Mouse (Mus musculus): Measurements from ENCODE around the gene Tigar. TPM values are rescaled to one million over a fixed set of nuclear protein-coding genes. Genes with fewer than 3 reads are reported as not detected.

Gene Tigar
- polyA plus RNA-seq, 1 experiment from 2014 or later: 0.24 TPM

DNA sequence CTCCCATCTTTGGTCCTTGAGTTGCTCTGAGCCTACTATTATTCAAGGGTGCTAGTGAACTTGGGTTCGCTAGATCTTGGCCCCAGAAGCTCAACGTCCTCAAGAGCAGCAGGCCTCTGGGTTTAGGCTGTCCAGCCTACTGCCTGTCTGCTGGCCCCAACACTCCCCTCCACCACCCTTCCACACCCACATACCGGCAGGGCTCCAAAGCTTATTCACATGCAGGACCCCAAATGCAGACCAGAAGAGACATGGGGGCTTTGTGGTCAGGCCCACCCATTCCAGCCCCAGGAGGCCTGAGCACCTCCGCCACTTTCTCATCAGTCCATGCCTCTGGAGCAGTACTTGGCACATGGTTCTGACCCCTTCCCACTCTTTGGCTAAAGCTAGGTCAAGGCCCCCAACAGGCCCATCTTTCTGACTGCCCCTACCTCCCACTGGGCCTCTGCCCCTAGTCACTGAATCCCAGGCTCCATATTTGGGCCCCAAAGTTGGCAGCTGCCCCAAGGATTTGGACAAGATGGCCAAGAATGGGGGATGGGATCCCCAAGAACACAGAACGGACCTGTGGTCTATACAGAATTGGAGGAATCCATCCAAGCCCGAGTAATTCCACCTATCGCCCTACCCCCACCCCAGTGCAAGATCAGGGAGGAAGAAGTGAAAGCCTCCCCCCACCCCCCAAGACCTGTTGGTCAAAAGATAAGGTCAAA lies 34.4 kb upstream of the Tigar start:
- H3K36me3 ChIP-seq (ENCODE audit: control insufficient read depth, insufficient read depth): no peaks in the 10 kb centered on the region
- no peak for ATAC-seq (ENCODE audit: low read depth)
- H3K9ac ChIP-seq (ENCODE audit: low read depth, low read length): no peak overlapping the region
- H3K4me3 ChIP-seq (ENCODE audit: low read depth, low read length): no peak overlapping the region
- no peaks in the 10 kb centered on the region for H3K9me3 ChIP-seq (replicated peaks; ENCODE audit: control insufficient read depth, low read length)
- WGBS (ENCODE audit: insufficient replicate concordance): 60% methylated on average over 7 of the region's 7 CpGs
- H3K4me1 ChIP-seq (ENCODE audit: control insufficient read depth, low read depth, low read length): peaks cover 13% of the 10 kb centered on the region; the same call in 1 of the 2 replicates
- H3K27me3 ChIP-seq (ENCODE audit: control insufficient read depth, insufficient read depth, low read depth, low read length): peaks cover 10% of the 10 kb centered on the region
- no peak overlapping the region for H3K27ac ChIP-seq (ENCODE audit: low read length)
- no peak overlapping the region for H3K4me2 ChIP-seq (ENCODE audit: low read depth, low read length)

DNA sequence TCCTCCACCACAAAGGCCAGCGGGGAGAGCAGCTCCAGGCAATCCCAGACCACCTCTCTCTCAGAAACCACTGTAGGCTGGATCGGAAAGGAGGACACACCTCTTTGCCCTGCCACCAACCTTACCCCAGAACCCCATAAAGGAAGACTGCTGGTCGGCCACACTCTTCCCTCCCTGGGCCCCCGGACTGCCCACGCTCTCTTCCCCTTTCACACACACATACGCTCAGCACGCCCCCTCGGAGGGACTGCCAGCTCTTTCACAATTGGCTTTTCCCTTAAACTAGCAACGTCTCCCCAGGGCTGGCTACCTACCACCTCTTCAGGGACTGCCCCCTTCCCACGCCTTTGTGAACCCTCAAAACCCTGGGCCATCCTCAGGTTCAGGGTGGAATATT lies 33.8 kb upstream of the Tigar start:
- Histone ChIP-seq H3K4me1 (ENCODE audit: control insufficient read depth, low read depth, low read length) (peaks cover 13% of the 10 kb centered on the region; the same call in 1 of the 2 replicates), H3K9ac (ENCODE audit: low read depth, low read length) (no peak overlapping the region), H3K4me3 (ENCODE audit: low read depth, low read length) (no peak overlapping the region), H3K4me2 (ENCODE audit: low read depth, low read length) (no peak overlapping the region), H3K36me3 (ENCODE audit: control insufficient read depth, insufficient read depth) (no peaks in the 10 kb centered on the region), H3K27ac (ENCODE audit: low read length) (no peak overlapping the region), H3K9me3 (replicated peaks; ENCODE audit: control insufficient read depth, low read length) (no peaks in the 10 kb centered on the region), H3K27me3 (ENCODE audit: control insufficient read depth, insufficient read depth, low read depth, low read length) (peaks cover 4% of the 10 kb centered on the region)
- 40% methylated on average over 10 of the region's 10 CpGs for WGBS (ENCODE audit: insufficient replicate concordance)
- no peak for ATAC-seq (ENCODE audit: low read depth)

DNA sequence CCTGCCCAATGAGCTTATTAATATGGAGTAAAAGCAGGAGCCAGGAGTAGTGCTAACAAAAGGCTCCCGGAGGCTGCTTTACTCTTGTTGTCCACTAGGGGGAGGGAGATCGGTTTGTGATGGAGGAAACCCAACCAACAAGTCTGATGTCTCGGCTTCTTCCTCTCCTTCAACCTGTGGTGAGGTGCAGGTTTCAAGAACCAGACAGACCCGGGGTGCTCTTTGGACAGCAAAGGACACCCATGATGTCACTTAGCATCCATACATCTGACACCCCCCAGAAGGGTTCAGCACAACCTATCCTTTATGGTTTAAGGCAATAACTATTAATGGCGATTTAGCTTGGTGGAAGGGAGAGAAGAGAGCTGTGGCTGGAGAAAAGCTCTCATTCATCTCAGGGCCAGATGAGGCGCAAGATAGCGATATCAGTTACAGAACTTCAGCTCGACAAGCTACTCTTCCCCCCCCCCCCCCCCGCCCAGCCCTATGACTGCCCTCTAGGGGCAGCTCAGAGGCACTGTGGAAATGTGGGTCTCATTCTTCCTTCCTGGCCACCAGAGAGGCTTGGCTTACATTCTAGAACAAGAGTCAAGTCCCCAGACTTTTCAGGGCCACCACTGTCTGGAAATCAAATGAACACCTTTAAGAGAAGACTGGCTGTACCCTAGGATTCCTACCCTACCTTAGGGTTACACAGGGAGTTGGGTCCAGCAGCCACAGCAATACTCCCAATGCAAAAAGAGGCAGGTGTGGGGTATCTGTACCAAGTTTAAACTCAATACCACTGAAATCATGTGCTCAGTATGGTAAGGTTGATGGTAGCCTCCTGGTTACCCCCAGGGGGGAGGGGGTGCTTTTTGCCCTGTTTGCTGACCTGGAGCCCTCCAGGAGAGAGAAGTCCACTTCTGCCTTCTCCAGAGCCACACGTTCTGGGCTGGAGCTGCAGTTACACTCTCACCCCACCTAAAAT lies 33.1 kb upstream of the Tigar start:
- peak overlapping the region; percentile 19; the same call in 1 of the 2 replicates for H3K4me2 ChIP-seq (ENCODE audit: low read depth, low read length)
- ATAC-seq (ENCODE audit: low read depth): peak; percentile 56
- no peaks in the 10 kb centered on the region for H3K27me3 ChIP-seq (ENCODE audit: control insufficient read depth, insufficient read depth, low read depth, low read length)
- H3K27ac ChIP-seq (ENCODE audit: low read length): no peak overlapping the region
- no peak overlapping the region for H3K9ac ChIP-seq (ENCODE audit: low read depth, low read length)
- peaks cover 13% of the 10 kb centered on the region; the same call in 1 of the 2 replicates for H3K4me1 ChIP-seq (ENCODE audit: control insufficient read depth, low read depth, low read length)
- WGBS (ENCODE audit: insufficient replicate concordance): 11% methylated on average over 9 of the region's 10 CpGs
- H3K4me3 ChIP-seq (ENCODE audit: low read depth, low read length): no peak overlapping the region; the same call in 1 of the 2 replicates
- no peaks in the 10 kb centered on the region for H3K9me3 ChIP-seq (replicated peaks; ENCODE audit: control insufficient read depth, low read length)
- H3K36me3 ChIP-seq (ENCODE audit: control insufficient read depth, insufficient read depth): no peaks in the 10 kb centered on the region

DNA sequence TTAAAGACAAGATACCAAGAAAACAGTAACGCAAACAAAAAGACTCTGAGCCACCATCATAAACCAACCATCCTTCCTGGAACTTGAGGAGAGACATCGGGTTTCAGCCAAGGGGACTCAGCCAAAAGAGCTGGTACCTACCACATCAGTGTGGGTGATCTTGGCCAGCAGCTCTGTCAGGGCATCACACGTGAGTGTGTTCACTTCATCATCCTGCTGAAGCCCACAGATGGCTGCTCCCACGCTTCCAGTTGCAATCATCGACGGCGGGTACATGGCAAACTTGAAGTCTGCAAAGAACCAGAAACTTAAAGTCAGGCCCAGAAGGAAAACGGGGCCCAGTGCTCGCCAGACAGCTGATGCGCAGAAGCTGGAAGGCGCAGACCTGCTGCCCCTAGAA lies 29.6 kb upstream of the Tigar start:
- Histone ChIP-seq H3K4me1 (ENCODE audit: control insufficient read depth, low read depth, low read length) (peaks cover 5% of the 10 kb centered on the region; the same call in 1 of the 2 replicates), H3K36me3 (ENCODE audit: control insufficient read depth, insufficient read depth) (no peaks in the 10 kb centered on the region), H3K4me3 (ENCODE audit: low read depth, low read length) (no peak overlapping the region), H3K4me2 (ENCODE audit: low read depth, low read length) (no peak overlapping the region), H3K27ac (ENCODE audit: low read length) (no peak overlapping the region), H3K9ac (ENCODE audit: low read depth, low read length) (no peak overlapping the region), H3K9me3 (replicated peaks; ENCODE audit: control insufficient read depth, low read length) (no peaks in the 10 kb centered on the region), H3K27me3 (ENCODE audit: control insufficient read depth, insufficient read depth, low read depth, low read length) (no peaks in the 10 kb centered on the region)
- WGBS (ENCODE audit: insufficient replicate concordance): 79% methylated on average over 11 of the region's 11 CpGs
- no peak for ATAC-seq (ENCODE audit: low read depth)

DNA sequence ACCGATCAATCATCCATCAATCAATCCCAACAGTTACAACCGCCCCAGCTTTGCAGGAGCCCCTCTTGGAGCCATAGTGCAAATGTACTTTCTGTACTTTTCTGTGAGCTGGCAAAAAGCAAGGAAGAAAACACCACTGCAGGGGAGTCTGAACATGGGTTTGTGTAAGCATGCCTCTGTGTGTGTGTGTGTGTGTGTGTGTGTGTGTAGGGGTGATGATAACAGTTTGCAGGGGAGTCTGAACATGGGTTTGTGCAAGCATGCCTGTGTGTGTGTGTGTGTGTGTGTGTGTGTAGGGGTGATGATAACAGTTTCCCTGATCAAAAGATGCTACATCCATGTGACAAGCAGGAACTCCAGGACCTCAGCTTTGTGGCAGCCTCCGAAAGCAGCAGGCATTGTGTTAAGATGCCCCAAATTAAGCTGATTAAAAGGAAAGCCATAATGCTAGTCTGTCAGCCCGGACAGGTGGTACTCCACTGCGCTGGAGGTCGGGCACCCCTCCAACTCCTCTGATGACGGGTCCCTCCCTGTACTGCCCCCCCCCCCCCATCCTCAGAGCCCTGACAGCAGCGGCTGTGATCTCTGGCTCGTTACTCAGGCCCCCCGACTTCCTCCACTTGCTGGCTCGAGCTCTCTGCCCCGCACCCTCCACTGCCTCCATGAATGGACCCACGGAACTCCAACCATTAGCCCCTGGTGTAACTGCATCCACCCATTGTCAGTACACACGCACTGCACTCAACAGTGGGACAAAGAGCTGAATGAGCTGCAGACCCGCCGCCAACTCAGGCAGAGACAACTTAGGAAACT lies 24.3 kb upstream of the Tigar start:
- H3K9me3 ChIP-seq (replicated peaks; ENCODE audit: control insufficient read depth, low read length): no peaks in the 10 kb centered on the region
- ATAC-seq (ENCODE audit: low read depth): no peak
- no peak overlapping the region for H3K9ac ChIP-seq (ENCODE audit: low read depth, low read length)
- no peaks in the 10 kb centered on the region for H3K27me3 ChIP-seq (ENCODE audit: control insufficient read depth, insufficient read depth, low read depth, low read length)
- no peak overlapping the region for H3K4me2 ChIP-seq (ENCODE audit: low read depth, low read length)
- H3K27ac ChIP-seq (ENCODE audit: low read length): no peak overlapping the region
- H3K36me3 ChIP-seq (ENCODE audit: control insufficient read depth, insufficient read depth): no peaks in the 10 kb centered on the region
- H3K4me1 ChIP-seq (ENCODE audit: control insufficient read depth, low read depth, low read length): no peaks in the 10 kb centered on the region
- no peak overlapping the region for H3K4me3 ChIP-seq (ENCODE audit: low read depth, low read length)
- WGBS (ENCODE audit: insufficient replicate concordance): 70% methylated on average over 16 of the region's 16 CpGs

DNA sequence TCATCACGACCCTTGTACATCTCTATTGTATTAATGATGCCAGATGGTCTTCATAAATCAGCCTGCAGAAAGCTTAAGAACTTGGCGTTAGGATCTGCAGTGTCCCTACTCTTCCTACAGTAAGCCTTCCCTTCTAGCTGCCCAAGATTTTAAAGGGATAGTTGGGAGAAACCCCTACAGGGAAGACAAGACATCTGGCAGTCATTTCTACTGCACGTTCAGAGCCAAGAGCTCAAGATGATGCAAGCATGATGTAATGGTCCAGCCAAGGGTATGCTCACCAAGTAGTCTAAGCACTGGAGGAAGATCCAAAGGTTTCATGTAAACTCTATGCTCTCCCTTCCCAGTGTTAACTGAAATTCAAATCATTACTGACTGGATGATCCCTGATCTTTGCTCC lies 23.4 kb upstream of the Tigar start:
- Histone ChIP-seq H3K4me1 (ENCODE audit: control insufficient read depth, low read depth, low read length) (no peaks in the 10 kb centered on the region), H3K36me3 (ENCODE audit: control insufficient read depth, insufficient read depth) (no peaks in the 10 kb centered on the region), H3K4me3 (ENCODE audit: low read depth, low read length) (no peak overlapping the region), H3K27ac (ENCODE audit: low read length) (no peak overlapping the region), H3K4me2 (ENCODE audit: low read depth, low read length) (no peak overlapping the region), H3K9ac (ENCODE audit: low read depth, low read length) (no peak overlapping the region), H3K9me3 (replicated peaks; ENCODE audit: control insufficient read depth, low read length) (no peaks in the 10 kb centered on the region), H3K27me3 (ENCODE audit: control insufficient read depth, insufficient read depth, low read depth, low read length) (no peaks in the 10 kb centered on the region)
- WGBS (ENCODE audit: insufficient replicate concordance): 61% methylated on average over 3 of the region's 3 CpGs
- ATAC-seq (ENCODE audit: low read depth): no peak

DNA sequence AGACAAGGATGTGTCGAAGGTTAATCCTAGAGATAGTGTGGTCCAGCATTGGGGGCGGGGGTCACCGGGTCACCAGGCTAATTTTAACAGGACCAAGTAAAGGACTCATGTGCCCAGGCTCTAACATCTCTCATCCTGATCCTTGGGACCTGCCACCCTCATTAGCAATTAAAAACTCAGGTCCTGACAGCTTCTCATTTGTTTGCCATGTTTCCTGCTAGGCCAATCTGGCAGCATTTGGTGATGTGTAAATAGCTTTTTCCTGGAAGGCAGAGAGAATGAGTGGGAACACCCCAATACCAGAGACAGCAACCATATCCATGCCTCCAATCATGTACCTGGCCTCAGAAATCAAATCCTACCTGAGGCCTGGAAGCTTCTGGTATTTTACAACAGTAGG lies 22.6 kb upstream of the Tigar start:
- H3K9ac ChIP-seq (ENCODE audit: low read depth, low read length): no peak overlapping the region
- no peaks in the 10 kb centered on the region for H3K36me3 ChIP-seq (ENCODE audit: control insufficient read depth, insufficient read depth)
- no peak overlapping the region for H3K27ac ChIP-seq (ENCODE audit: low read length)
- H3K4me2 ChIP-seq (ENCODE audit: low read depth, low read length): no peak overlapping the region
- no peaks in the 10 kb centered on the region for H3K9me3 ChIP-seq (replicated peaks; ENCODE audit: control insufficient read depth, low read length)
- no peaks in the 10 kb centered on the region for H3K27me3 ChIP-seq (ENCODE audit: control insufficient read depth, insufficient read depth, low read depth, low read length)
- H3K4me1 ChIP-seq (ENCODE audit: control insufficient read depth, low read depth, low read length): no peaks in the 10 kb centered on the region
- no peak for ATAC-seq (ENCODE audit: low read depth)
- H3K4me3 ChIP-seq (ENCODE audit: low read depth, low read length): no peak overlapping the region
- 64% methylated on average over 3 of the region's 3 CpGs for WGBS (ENCODE audit: insufficient replicate concordance)

DNA sequence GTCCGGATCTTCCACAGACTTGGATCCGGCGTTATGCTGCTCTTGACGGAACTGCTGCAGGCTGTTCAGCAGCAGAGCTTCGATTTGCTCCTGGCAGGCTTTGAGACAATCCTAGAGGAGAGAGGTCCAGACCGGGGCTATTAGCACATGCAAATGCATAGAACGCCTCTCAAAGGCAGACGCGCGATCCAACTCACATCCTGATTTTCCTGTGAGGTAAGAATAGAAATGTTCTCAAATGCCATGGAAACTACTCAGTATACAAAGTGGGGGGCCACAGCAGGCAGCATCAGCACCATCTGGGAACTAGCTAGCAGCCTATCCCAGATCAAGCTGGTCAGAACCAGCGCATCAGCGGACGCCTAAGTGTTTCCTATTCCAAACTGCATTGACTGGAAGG lies 21.0 kb upstream of the Tigar start:
- no peak overlapping the region for H3K4me2 ChIP-seq (ENCODE audit: low read depth, low read length)
- no peak for ATAC-seq (ENCODE audit: low read depth)
- H3K27me3 ChIP-seq (ENCODE audit: control insufficient read depth, insufficient read depth, low read depth, low read length): no peaks in the 10 kb centered on the region
- no peak overlapping the region for H3K9ac ChIP-seq (ENCODE audit: low read depth, low read length)
- WGBS (ENCODE audit: insufficient replicate concordance): 84% methylated on average over 13 of the region's 13 CpGs
- no peaks in the 10 kb centered on the region for H3K9me3 ChIP-seq (replicated peaks; ENCODE audit: control insufficient read depth, low read length)
- no peak overlapping the region for H3K4me3 ChIP-seq (ENCODE audit: low read depth, low read length)
- H3K27ac ChIP-seq (ENCODE audit: low read length): no peak overlapping the region
- H3K36me3 ChIP-seq (ENCODE audit: control insufficient read depth, insufficient read depth): no peaks in the 10 kb centered on the region
- H3K4me1 ChIP-seq (ENCODE audit: control insufficient read depth, low read depth, low read length): no peaks in the 10 kb centered on the region
